ENCODE assay signal across 8 mouse cellular contexts in genomic region chr9:110994716-110995172, GRCm38 (mm10). TPM values are rescaled to one million over a fixed set of nuclear protein-coding genes. Genes with fewer than 3 reads are reported as not detected.
DNase-seq lines count a peak whose midpoint lies in the region; ATAC-seq lines count a peak whose summit lies in the region.

No protein-coding gene starts in this region.

- H3K4me3 ChIP-seq in hindbrain, embryonic 16.5 days (ENCODE audit: low read length), result peak overlapping the region; percentile 45

- no peaks in the 10 kb centered on the region for H3K4me1 ChIP-seq in hindbrain, embryonic 16.5 days (ENCODE audit: control insufficient read depth, insufficient read depth, low read depth, low read length)

- H3K4me2 ChIP-seq in hindbrain, embryonic 16.5 days (ENCODE audit: low read length), result peak overlapping the region; percentile 59

- peak overlapping the region; percentile 45; the same call in 1 of the 2 replicates for H3K27ac ChIP-seq in hindbrain, embryonic 16.5 days (ENCODE audit: low read depth, low read length)

- H3K9ac ChIP-seq in hindbrain, embryonic 16.5 days (ENCODE audit: low read depth, low read length), result peak overlapping the region; percentile 58

- ATAC-seq in hindbrain, embryonic 16.5 days, result peak; percentile 91

- H3K27me3 ChIP-seq in hindbrain, embryonic 16.5 days (replicated peaks; ENCODE audit: control insufficient read depth, insufficient read depth, low read length), result no peaks in the 10 kb centered on the region

- peak; percentile 96 for DNase-seq in ZHBTc4 (ENCODE audit: low read depth, low spot score)
- DNase-seq in cerebellum, postnatal 36 days, result peak; percentile 67 to 68
- peak; percentile 79 for DNase-seq in gastrocnemius, adult 18-20 months (ENCODE audit: low spot score)
- DNase-seq in left cerebral cortex, adult 18-20 months (ENCODE audit: low spot score in 2 of 2), result peak; percentile 69 to 72
- DNase-seq in lung, postnatal 4 days, result peak; percentile 85 to 86
- DNase-seq in right cerebral cortex, adult 2 months (ENCODE audit: low spot score in 2 of 2), result peak; percentile 71 to 73
- DNase-seq in urinary bladder, postnatal 36 days (ENCODE audit: low spot score in 2 of 2), result peak; percentile 70 to 80

- 9% methylated on average over 13 of the region's 13 CpGs for WGBS in hindbrain, embryonic 16.5 days

- no peaks in the 10 kb centered on the region for H3K36me3 ChIP-seq in hindbrain, embryonic 16.5 days (ENCODE audit: control insufficient read depth, insufficient read depth, low read length)

- H3K9me3 ChIP-seq in hindbrain, embryonic 16.5 days (ENCODE audit: control insufficient read depth, low read length), result no peaks in the 10 kb centered on the region

RNA-seq across cellular contexts. Expression of gene Rtp3, which starts 4.4 kb away (rescaled TPM):
- 1 to 10 TPM in 1 of 2 experiments, under 1 TPM in 1; 0.94 to 2.4 TPM for total RNA-seq in gastrocnemius, adult 18-20 months (2021)
- polyA plus RNA-seq in hindbrain, embryonic 16.5 days (2015; fragmentation: Nextera tagmentation; extraction: Ambion mirVana), result not detected in 2 replicates
- under 1 TPM; 0.37 to 0.79 TPM for total RNA-seq in left cerebral cortex, adult 18-20 months (2021)

RNA-seq across cellular contexts. Expression of gene Ltf, which starts 24.3 kb away (rescaled TPM):
- under 1 TPM in 1 of 2 experiments, not detected in 1; 0.07 TPM for total RNA-seq in gastrocnemius, adult 18-20 months (2021)
- polyA plus RNA-seq in hindbrain, embryonic 16.5 days (2015; fragmentation: Nextera tagmentation; extraction: Ambion mirVana), result 1.0 and 1.3 TPM in 2 replicates
- total RNA-seq in left cerebral cortex, adult 18-20 months (2021), result under 1 TPM in 1 of 2 experiments, not detected in 1; 0.72 TPM

RNA-seq across cellular contexts. Expression of gene Lrrc2, which starts 43.4 kb away (rescaled TPM):
- 100 to 1,000 TPM in 1 of 2 experiments, 10 to 100 TPM in 1; 82.8 to 112 TPM for total RNA-seq in gastrocnemius, adult 18-20 months (2021)
- polyA plus RNA-seq in hindbrain, embryonic 16.5 days (2015; fragmentation: Nextera tagmentation; extraction: Ambion mirVana), result 1.1 and 1.2 TPM in 2 replicates
- 1 to 10 TPM in 1 of 2 experiments, under 1 TPM in 1; 0.88 to 1.2 TPM for total RNA-seq in left cerebral cortex, adult 18-20 months (2021)

RNA-seq across cellular contexts. Expression of gene Tdgf1, which starts 48.8 kb away (rescaled TPM):
- not detected for total RNA-seq in gastrocnemius, adult 18-20 months (2021)
- polyA plus RNA-seq in hindbrain, embryonic 16.5 days (2015; fragmentation: Nextera tagmentation; extraction: Ambion mirVana), result 0.20 and 0.28 TPM in 2 replicates
- total RNA-seq in left cerebral cortex, adult 18-20 months (2021), result under 1 TPM; 0.26 to 0.52 TPM

Comparison
In these comparisons a context has a peak if more than half of its experiments do, and no peak if none do; other contexts are left out.
1. Peak in every context shown above with its lines: DNase-seq, ATAC-seq, H3K4me3 ChIP-seq and H3K27ac ChIP-seq.
2. RNA of gene Lrrc2, which starts 43.4 kb away (total RNA-seq): 82.8 to 112 TPM in gastrocnemius, adult 18-20 months; 0.88 to 1.2 TPM in left cerebral cortex, adult 18-20 months; every median in the first group is over 10 times any median in the second.